Mouse (Mus musculus) left cerebral cortex, postnatal 36 days (tissue): ENCODE data around the gene Iqgap3. TPM values are rescaled to one million over a fixed set of nuclear protein-coding genes. Genes with fewer than 3 reads are reported as not detected.

Experiments used
- DNase-seq, 2 experiments: peaks; one replicate each; pipeline ENCODE4 v3.0.0; 2021 to 2022; ENCODE audit warnings: low spot score in 2 of 2, mixed read lengths in 1 of 2
- intact Hi-C: fragments of 180-260 bp; cut with DNase I; formaldehyde crosslinking; loops from one replicate; pipeline ENCODE4 v1.15.1; 2025
- total RNA-seq, 2 experiments: library from RNA; stranded (reverse); gene quantifications; 2 replicates each; pipeline ENCODE4 v1.2.3; 2021

Gene Iqgap3
- 1 to 10 TPM in 1 of 2 experiments, under 1 TPM in 1; 0.23 to 1.1 TPM for total RNA-seq

DNA sequence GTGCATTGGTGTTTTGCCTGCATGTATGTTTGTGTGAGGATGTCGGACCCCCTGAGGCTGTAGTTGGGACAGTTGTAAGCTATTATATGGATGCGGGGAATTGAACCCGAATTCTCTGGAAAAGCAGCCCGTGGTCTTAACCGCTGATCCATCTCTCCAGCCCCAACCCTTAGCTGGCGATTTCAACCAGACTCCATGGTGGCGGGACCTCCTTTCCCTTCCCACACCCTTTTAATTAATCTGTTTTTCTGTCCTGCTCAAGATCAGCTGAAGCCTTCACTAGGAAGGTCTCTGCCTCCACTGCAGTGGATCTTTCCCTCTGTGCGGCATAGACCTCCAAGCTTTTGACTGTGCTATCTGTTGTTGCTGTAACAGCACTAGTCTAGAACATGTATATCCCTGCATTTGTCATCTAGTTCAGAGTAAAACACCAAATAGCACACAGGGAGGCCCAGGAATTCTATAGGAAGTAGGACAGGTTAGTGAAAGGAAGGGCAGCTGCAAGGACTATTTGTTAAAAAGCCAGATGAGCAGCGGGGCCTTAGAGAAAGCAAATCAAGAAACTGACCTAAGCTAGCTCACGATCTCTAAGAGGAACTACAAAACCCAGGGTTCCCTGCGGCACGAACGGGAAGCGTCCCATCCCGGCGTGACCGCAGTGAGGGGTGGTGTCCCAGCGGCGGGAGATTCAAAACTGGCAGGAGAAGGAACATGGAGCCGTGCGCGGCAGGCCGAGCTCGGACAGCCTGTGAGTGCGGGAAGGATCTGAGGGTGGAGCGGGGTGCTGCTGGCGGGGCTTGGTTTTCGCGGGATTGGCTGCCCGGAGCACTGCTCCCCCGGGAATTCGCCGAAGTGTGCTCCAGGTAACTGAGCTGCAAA, at the start of gene Iqgap3:
Gene Iqgap3 (plus strand): TSS at position 627 of the 879 bp plus-strand sequence.
- peak; percentile 83 for DNase-seq
- intact Hi-C loops, result no loop called here

GRCm38 (mm10) chr3:88033506-88033905, 48.3 kb upstream of the Iqgap3 start:
- intact Hi-C loops, result no loop called here
- DNase-seq, result no peak

GRCm38 (mm10) chr3:88035561-88036293, 46.0 kb upstream of the Iqgap3 start:
- no peak for DNase-seq
- intact Hi-C loops, result no loop called here

- peak; percentile 81 to 85 for DNase-seq
- intact Hi-C loops, result no loop called here
These were observed 38.9 kb upstream of the Iqgap3 start, which contains the start of gene Gpatch4 for GRCm38 (mm10) chr3:88042661-88043421. TSS of gene Gpatch4 (plus strand) at chr3:88043108.

DNA sequence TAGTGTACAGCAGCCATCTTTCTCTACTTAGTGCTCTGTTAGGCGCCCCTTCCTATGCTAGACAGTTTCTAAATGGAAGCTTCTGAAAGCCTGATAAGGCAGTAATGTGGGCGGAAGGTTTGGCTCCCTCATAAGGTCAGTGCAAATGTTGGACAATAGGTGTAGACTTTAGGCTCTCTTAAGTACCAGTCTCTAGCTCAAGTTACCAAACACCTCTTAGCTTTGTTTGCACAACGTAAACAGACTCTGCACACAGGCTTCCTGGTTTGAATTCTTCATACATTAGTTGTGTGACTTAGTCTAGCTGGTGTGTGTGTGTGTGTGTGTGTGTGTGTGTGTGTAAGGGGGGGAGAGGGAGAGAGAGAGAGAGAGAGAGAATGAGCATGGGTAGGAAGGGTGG, 32.2 kb upstream of the Iqgap3 start:
- DNase-seq, result no peak
- intact Hi-C loops, result no loop called here

GRCm38 (mm10) chr3:88057030-88057429, 24.7 kb upstream of the Iqgap3 start:
- intact Hi-C loops, result no loop called here
- DNase-seq, result no peak

DNA sequence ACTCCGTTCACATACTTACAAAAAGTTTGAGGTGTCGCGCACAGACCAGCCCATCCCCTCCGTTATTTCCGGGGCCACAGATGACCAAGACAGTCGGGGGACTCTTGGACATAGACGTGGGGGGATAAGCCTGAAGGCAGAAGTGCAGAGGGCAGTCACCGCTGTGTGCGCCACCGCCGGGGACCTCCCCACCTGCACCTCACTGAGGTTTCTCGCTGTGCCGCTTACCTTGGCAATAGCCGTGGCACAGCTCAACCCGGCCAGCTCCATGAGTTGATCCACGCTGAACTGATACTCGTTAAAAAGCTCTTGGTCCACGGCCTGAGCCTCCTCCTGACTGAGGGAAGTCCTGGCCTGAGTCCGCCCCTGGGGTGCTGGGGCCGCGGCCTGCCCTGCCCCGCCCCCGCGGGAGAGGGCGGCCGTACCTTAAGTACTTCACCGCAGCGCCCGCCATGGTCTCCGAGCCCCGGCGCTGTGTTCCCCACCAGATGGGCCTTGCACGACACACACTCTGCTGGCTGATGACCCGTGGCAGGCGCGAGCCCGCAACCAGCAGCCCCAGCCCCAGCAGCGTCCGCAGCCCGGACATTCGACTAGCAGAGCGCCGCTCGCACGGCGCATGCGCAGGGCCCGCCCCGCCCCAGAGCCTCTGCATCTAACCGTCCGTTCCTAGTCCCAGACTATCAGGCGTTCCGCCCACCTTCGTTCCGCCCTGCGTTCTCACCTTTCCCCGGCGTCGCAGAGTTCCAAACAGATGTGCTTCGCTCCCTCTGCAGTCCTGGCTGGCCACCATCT, 23.7 kb upstream of the Iqgap3 start, which contains the start of gene Naxe:
Gene Naxe (minus strand): TSS at position 594 of the 795 bp plus-strand sequence.
- intact Hi-C loops, result no loop called here
- DNase-seq, result peak; percentile 80 to 85

DNA sequence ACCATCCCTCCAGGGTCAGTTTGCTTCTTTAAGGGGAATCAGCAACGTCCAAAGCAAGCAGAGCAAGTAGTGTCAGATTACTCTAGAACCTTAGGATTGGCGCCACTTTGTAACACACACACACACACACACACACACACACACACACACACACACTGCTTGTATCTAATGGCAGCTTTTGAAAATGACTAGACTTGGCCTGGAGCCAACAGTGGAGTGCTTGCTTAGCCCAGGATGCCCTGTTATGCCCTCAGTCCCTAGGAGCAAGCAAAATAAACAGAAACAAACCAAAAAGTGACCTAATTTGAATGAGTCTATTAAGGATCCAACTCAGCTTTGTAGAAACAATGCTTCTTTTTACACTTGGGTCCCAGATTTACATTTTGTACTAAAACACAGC, 13.4 kb upstream of the Iqgap3 start:
- intact Hi-C loops, result no loop called here
- no peak for DNase-seq

- peak; percentile 79 to 85 for DNase-seq
- intact Hi-C loops, result loop anchor here (2.0 kb wide), 3 partner anchors 61 to 137 kb away; partner anchors contain the start of gene Nes
These were observed 10.0 kb upstream of the Iqgap3 start for GRCm38 (mm10) chr3:88071783-88072182.

DNA sequence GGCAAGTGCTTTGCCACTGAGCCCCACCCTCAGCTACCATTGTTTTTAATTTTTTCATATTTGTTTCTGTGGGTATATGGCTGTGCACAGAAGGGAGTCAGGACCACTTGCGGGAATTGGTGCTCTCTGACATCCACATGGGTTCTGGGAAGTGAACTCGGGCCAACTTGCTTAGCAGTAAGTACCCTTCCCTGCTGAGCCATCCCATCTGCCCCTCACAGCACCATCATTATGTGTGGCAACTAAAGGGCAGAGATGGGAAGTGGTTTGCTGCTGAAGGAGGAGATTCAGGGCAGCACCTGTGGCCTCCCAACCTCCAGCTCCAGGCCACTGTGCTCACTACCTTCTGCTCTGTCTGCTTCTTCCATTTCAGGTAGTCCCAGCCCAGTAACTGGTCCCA, 8.1 kb upstream of the Iqgap3 start:
- intact Hi-C loops, result loop anchor here (2.0 kb wide), 2 partner anchors 103 to 139 kb away; partner anchors contain the start of gene Nes
- DNase-seq, result no peak

GRCm38 (mm10) chr3:88074351-88074750, 7.4 kb upstream of the Iqgap3 start:
- DNase-seq, result no peak
- intact Hi-C loops, result no loop called here

DNA sequence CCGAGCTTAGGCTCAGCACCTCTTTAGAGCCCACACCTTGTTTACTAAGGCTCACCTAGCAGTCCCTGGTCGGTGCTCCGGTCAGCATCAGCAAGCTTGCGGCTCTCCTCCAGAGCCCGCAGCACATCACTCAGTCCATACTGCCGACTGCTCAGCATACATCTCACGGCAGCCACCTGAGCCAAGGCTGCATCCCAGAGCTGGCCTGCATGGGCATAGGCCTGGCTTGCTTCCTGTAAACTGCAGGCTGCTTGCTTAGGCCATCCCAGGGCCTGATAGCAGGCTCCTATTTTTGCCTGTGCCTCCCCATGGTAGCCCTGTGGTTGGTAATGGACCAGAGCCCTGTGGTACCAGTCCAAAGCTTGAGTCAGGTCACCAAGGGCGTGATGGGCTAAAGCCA, 7.0 kb upstream of the Iqgap3 start:
- DNase-seq, result no peak
- intact Hi-C loops, result no loop called here

GRCm38 (mm10) chr3:88077441-88077840, 4.3 kb upstream of the Iqgap3 start:
- no peak for DNase-seq
- intact Hi-C loops, result no loop called here

GRCm38 (mm10) chr3:88078204-88078603, 3.6 kb upstream of the Iqgap3 start, which contains the start of gene Ttc24:
TSS of gene Ttc24 (minus strand) at chr3:88078304.
- no peak for DNase-seq
- intact Hi-C loops, result no loop called here

- no peak for DNase-seq
- intact Hi-C loops, result no loop called here
These were observed 450 bp downstream of the Iqgap3 start for GRCm38 (mm10) chr3:88082224-88082618.

- DNase-seq, result no peak
- intact Hi-C loops, result no loop called here
These were observed 892 bp downstream of the Iqgap3 start for GRCm38 (mm10) chr3:88082663-88083062.

GRCm38 (mm10) chr3:88084001-88084400, 2.2 kb downstream of the Iqgap3 start:
- intact Hi-C loops, result no loop called here
- no peak for DNase-seq

DNA sequence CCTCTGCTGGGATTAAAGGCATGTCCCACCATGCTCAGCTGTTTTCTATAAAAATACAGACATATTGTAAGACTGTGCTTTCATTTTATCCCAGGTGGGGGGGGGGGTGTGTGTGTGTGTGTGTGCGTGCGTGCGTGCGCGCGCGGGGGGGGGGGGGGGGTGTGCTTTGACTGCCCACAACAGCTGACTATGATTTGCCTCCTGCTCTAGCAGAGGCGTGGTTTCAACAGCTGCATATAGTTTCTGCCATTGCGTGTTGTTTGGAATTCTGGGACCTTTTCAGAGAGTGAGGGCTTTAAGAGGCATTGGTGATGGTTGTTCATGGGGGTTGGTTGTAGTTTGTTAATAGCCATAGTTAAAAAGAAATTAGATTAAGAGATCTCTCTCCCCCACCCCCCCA, 3.7 kb downstream of the Iqgap3 start:
- intact Hi-C loops, result loop anchor here (5.0 kb wide), 2 partner anchors 52 to 157 kb away; no protein-coding TSS in a partner anchor
- DNase-seq, result no peak

GRCm38 (mm10) chr3:88087688-88088087, 5.9 kb downstream of the Iqgap3 start:
- intact Hi-C loops, result loop anchor here (5.0 kb wide), 2 partner anchors 50 to 155 kb away; no protein-coding TSS in a partner anchor
- DNase-seq, result no peak
